Mouse (Mus musculus): ENCODE results near the gene Epn3. TPM values are rescaled to one million over a fixed set of nuclear protein-coding genes. Genes with fewer than 3 reads are reported as not detected.

Gene Epn3
- polyA plus RNA-seq, 1 experiment from 2014 or later = 0.68 TPM

- no peak for ATAC-seq (ENCODE audit: low read depth)
- H3K4me3 ChIP-seq (ENCODE audit: low read depth, low read length) = no peak overlapping the region
- H3K9ac ChIP-seq (replicated peaks; ENCODE audit: low read depth, low read length) = no peak overlapping the region
- H3K27me3 ChIP-seq (ENCODE audit: control insufficient read depth, insufficient read depth, low read length) = no peaks in the 10 kb centered on the region
- 69% methylated on average over 12 of the region's 12 CpGs for WGBS
- H3K36me3 ChIP-seq (ENCODE audit: control insufficient read depth, insufficient read depth, low read length) = no peaks in the 10 kb centered on the region; the same call in 1 of the 2 replicates
- H3K4me1 ChIP-seq (ENCODE audit: control insufficient read depth, insufficient read depth, low read length) = peaks cover 16% of the 10 kb centered on the region; the same call in 1 of the 2 replicates
- no peaks in the 10 kb centered on the region for H3K9me3 ChIP-seq (ENCODE audit: control insufficient read depth, low read length)
- H3K27ac ChIP-seq (ENCODE audit: low read depth, low read length) = no peak overlapping the region
- no peak overlapping the region for H3K4me2 ChIP-seq (ENCODE audit: low read depth, low read length)
Measured at GRCm38 (mm10) chr11:94451091-94451773, 48.5 kb downstream of the Epn3 start.

DNA sequence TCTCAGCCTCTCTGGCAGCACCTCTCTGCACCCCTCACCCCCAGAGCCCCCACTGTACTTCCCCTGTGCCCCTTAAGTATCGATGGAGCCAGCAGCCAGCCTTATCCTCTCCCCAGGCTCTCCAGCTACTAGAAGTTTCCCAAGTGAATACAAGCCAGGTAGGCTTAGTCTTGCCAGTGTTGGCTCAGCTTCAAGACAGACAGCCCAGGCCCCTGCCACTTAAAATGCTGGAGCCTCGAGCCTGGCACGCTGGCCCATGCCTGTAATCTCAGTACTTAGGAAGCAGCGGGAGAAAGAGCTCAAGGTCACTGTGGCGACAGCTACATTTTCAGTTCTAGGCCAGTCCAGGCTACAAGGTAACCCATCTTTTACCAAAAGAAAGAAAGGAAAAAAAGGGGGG, 49.9 kb downstream of the Epn3 start:
- Histone ChIP-seq H3K4me1 (ENCODE audit: control insufficient read depth, insufficient read depth, low read length) (peaks cover 15% of the 10 kb centered on the region), H3K36me3 (ENCODE audit: control insufficient read depth, insufficient read depth, low read length) (no peaks in the 10 kb centered on the region), H3K9me3 (ENCODE audit: control insufficient read depth, low read length) (no peaks in the 10 kb centered on the region), H3K9ac (replicated peaks; ENCODE audit: low read depth, low read length) (no peak overlapping the region), H3K4me3 (ENCODE audit: low read depth, low read length) (no peak overlapping the region), H3K4me2 (ENCODE audit: low read depth, low read length) (no peak overlapping the region), H3K27ac (ENCODE audit: low read depth, low read length) (0 out of 2 replicates have a peak overlapping the region, but pooled peaks have one; percentile 1), H3K27me3 (ENCODE audit: control insufficient read depth, insufficient read depth, low read length) (no peaks in the 10 kb centered on the region)
- WGBS = 55% methylated on average over 5 of the region's 5 CpGs
- no peak for ATAC-seq (ENCODE audit: low read depth)

DNA sequence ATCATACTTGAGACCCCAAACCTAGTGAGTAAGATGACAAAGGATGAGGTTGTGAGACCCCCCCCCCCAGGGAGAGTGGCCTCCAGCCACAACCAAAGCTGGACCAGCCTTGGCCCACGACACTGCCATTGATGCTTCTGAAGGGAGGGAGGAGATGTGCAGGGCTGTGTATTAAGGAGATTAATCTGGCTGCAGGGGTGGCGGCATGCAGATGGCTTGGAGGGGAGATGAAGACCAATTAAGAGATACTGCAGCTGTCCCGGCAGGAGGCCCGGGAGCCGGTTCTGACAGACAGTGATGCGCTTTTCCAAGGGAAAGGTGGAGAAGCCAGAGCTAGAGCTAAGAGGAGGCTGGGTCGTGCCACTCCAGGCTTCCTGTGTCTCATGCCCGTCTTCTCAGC, 50.5 kb downstream of the Epn3 start:
- Histone ChIP-seq H3K27me3 (ENCODE audit: control insufficient read depth, insufficient read depth, low read length) (no peaks in the 10 kb centered on the region), H3K4me2 (ENCODE audit: low read depth, low read length) (no peak overlapping the region), H3K9me3 (ENCODE audit: control insufficient read depth, low read length) (no peaks in the 10 kb centered on the region), H3K4me1 (ENCODE audit: control insufficient read depth, insufficient read depth, low read length) (peaks cover 15% of the 10 kb centered on the region), H3K27ac (ENCODE audit: low read depth, low read length) (0 out of 2 replicates have a peak overlapping the region, but pooled peaks have one; percentile 1), H3K36me3 (ENCODE audit: control insufficient read depth, insufficient read depth, low read length) (no peaks in the 10 kb centered on the region), H3K9ac (replicated peaks; ENCODE audit: low read depth, low read length) (no peak overlapping the region), H3K4me3 (ENCODE audit: low read depth, low read length) (no peak overlapping the region)
- ATAC-seq (ENCODE audit: low read depth) = no peak
- WGBS = 35% methylated on average over 8 of the region's 8 CpGs

GRCm38 (mm10) chr11:94447017-94447416, 52.8 kb downstream of the Epn3 start:
- no peaks in the 10 kb centered on the region for H3K27me3 ChIP-seq (ENCODE audit: control insufficient read depth, insufficient read depth, low read length)
- no peak for ATAC-seq (ENCODE audit: low read depth)
- no peak overlapping the region for H3K4me2 ChIP-seq (ENCODE audit: low read depth, low read length)
- H3K4me3 ChIP-seq (ENCODE audit: low read depth, low read length) = no peak overlapping the region
- H3K36me3 ChIP-seq (ENCODE audit: control insufficient read depth, insufficient read depth, low read length) = no peaks in the 10 kb centered on the region
- peaks cover 14% of the 10 kb centered on the region for H3K4me1 ChIP-seq (ENCODE audit: control insufficient read depth, insufficient read depth, low read length)
- no peak overlapping the region for H3K9ac ChIP-seq (replicated peaks; ENCODE audit: low read depth, low read length)
- no peak overlapping the region for H3K27ac ChIP-seq (ENCODE audit: low read depth, low read length)
- no peaks in the 10 kb centered on the region for H3K9me3 ChIP-seq (ENCODE audit: control insufficient read depth, low read length)
- WGBS = 18% methylated on average over 3 of the region's 3 CpGs

DNA sequence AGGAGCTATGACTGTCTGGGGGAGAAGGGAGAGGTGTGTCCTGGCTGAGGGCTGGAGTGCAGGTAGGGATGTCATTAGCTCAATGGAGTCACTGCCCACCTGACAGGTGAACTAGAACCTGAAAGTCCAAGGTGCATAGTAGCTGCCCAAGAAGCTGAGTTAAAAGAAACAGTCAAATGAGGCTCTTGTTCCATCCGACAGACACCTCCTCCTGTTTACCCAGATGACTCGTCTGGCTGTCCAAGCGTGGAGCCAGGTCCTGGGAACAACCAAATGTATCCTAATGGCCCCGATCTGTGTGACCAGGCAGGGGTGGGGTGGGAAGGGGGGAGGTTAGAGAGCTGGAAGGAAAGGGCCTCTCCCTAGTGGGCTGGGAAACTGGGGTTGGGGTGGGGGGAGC, 54.5 kb downstream of the Epn3 start:
- peaks cover 29% of the 10 kb centered on the region for H3K4me1 ChIP-seq (ENCODE audit: control insufficient read depth, insufficient read depth, low read length)
- ATAC-seq (ENCODE audit: low read depth) = no peak
- WGBS = 33% methylated on average over 4 of the region's 4 CpGs

GRCm38 (mm10) chr11:94444829-94445228, 54.9 kb downstream of the Epn3 start:
- Histone ChIP-seq H3K27ac (ENCODE audit: low read depth, low read length) (no peak overlapping the region), H3K36me3 (ENCODE audit: control insufficient read depth, insufficient read depth, low read length) (no peaks in the 10 kb centered on the region), H3K27me3 (ENCODE audit: control insufficient read depth, insufficient read depth, low read length) (no peaks in the 10 kb centered on the region)

More for the DNA sequence above, 54.5 kb downstream of the Epn3 start:
- H3K4me2 ChIP-seq (ENCODE audit: low read depth, low read length) = no peak overlapping the region
- H3K27me3 ChIP-seq (ENCODE audit: control insufficient read depth, insufficient read depth, low read length) = no peaks in the 10 kb centered on the region
- no peak overlapping the region for H3K27ac ChIP-seq (ENCODE audit: low read depth, low read length)
- H3K9ac ChIP-seq (replicated peaks; ENCODE audit: low read depth, low read length) = no peak overlapping the region
- H3K4me3 ChIP-seq (ENCODE audit: low read depth, low read length) = no peak overlapping the region
- H3K9me3 ChIP-seq (ENCODE audit: control insufficient read depth, low read length) = no peaks in the 10 kb centered on the region
- no peaks in the 10 kb centered on the region for H3K36me3 ChIP-seq (ENCODE audit: control insufficient read depth, insufficient read depth, low read length)

GRCm38 (mm10) chr11:94441752-94442151, 58.0 kb downstream of the Epn3 start:
- no peak overlapping the region for H3K4me3 ChIP-seq (ENCODE audit: low read depth, low read length)
- H3K27me3 ChIP-seq (ENCODE audit: control insufficient read depth, insufficient read depth, low read length) = no peaks in the 10 kb centered on the region
- H3K4me2 ChIP-seq (ENCODE audit: low read depth, low read length) = no peak overlapping the region
- no peaks in the 10 kb centered on the region; the same call in 1 of the 2 replicates for H3K36me3 ChIP-seq (ENCODE audit: control insufficient read depth, insufficient read depth, low read length)
- H3K9ac ChIP-seq (replicated peaks; ENCODE audit: low read depth, low read length) = no peak overlapping the region
- H3K4me1 ChIP-seq (ENCODE audit: control insufficient read depth, insufficient read depth, low read length) = peaks cover 26% of the 10 kb centered on the region
- no peak for ATAC-seq (ENCODE audit: low read depth)
- no peak overlapping the region for H3K27ac ChIP-seq (ENCODE audit: low read depth, low read length)
- WGBS = 68% methylated on average over 9 of the region's 9 CpGs
- no peaks in the 10 kb centered on the region for H3K9me3 ChIP-seq (ENCODE audit: control insufficient read depth, low read length)

More at GRCm38 (mm10) chr11:94444829-94445228, 54.9 kb downstream of the Epn3 start:
- H3K9me3 ChIP-seq (ENCODE audit: control insufficient read depth, low read length) = no peaks in the 10 kb centered on the region
- peaks cover 28% of the 10 kb centered on the region for H3K4me1 ChIP-seq (ENCODE audit: control insufficient read depth, insufficient read depth, low read length)
- H3K4me3 ChIP-seq (ENCODE audit: low read depth, low read length) = no peak overlapping the region
- 42% methylated on average over 5 of the region's 5 CpGs for WGBS
- 0 out of 2 replicates have a peak overlapping the region, but pooled peaks have one; percentile 1 for H3K9ac ChIP-seq (replicated peaks; ENCODE audit: low read depth, low read length)
- no peak for ATAC-seq (ENCODE audit: low read depth)
- no peak overlapping the region for H3K4me2 ChIP-seq (ENCODE audit: low read depth, low read length)

- Histone ChIP-seq H3K4me1 (ENCODE audit: control insufficient read depth, insufficient read depth, low read length) (peaks cover 26% of the 10 kb centered on the region), H3K27ac (ENCODE audit: low read depth, low read length) (0 out of 2 replicates have a peak overlapping the region, but pooled peaks have one; percentile 28), H3K4me3 (ENCODE audit: low read depth, low read length) (no peak overlapping the region), H3K36me3 (ENCODE audit: control insufficient read depth, insufficient read depth, low read length) (no peaks in the 10 kb centered on the region; the same call in 1 of the 2 replicates), H3K9me3 (ENCODE audit: control insufficient read depth, low read length) (no peaks in the 10 kb centered on the region), H3K27me3 (ENCODE audit: control insufficient read depth, insufficient read depth, low read length) (no peaks in the 10 kb centered on the region), H3K9ac (replicated peaks; ENCODE audit: low read depth, low read length) (no peak overlapping the region), H3K4me2 (ENCODE audit: low read depth, low read length) (no peak overlapping the region)
- ATAC-seq (ENCODE audit: low read depth) = peak; percentile 29; the same call in 1 of the 2 replicates
- WGBS = 36% methylated on average over 7 of the region's 7 CpGs
Measured at GRCm38 (mm10) chr11:94441122-94441521, 58.7 kb downstream of the Epn3 start.

DNA sequence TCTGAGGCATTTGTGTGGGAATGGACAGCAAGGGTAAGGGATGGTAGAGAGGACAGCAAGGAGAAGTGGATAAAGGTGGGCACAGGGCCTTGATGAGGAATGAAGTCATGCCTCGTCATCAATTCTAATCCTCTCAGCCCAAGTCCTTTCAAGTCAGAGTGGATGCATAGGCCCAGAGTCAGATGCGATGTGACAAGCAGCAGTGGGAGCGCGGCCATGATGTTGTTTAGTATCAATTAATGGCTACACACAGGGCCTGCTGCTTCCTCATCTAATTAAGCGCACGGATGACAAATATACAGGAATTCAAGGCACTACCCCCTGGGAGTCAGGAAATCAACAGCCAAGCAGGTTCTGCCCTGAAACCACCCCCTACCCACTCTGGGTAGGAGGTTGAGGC, 59.4 kb downstream of the Epn3 start:
- H3K36me3 ChIP-seq (ENCODE audit: control insufficient read depth, insufficient read depth, low read length) = no peaks in the 10 kb centered on the region; the same call in 1 of the 2 replicates
- H3K9ac ChIP-seq (replicated peaks; ENCODE audit: low read depth, low read length) = no peak overlapping the region
- H3K4me3 ChIP-seq (ENCODE audit: low read depth, low read length) = no peak overlapping the region
- no peaks in the 10 kb centered on the region for H3K27me3 ChIP-seq (ENCODE audit: control insufficient read depth, insufficient read depth, low read length)
- H3K9me3 ChIP-seq (ENCODE audit: control insufficient read depth, low read length) = no peaks in the 10 kb centered on the region
- WGBS = 46% methylated on average over 6 of the region's 6 CpGs
- H3K27ac ChIP-seq (ENCODE audit: low read depth, low read length) = no peak overlapping the region
- ATAC-seq (ENCODE audit: low read depth) = no peak
- peaks cover 24% of the 10 kb centered on the region for H3K4me1 ChIP-seq (ENCODE audit: control insufficient read depth, insufficient read depth, low read length)
- no peak overlapping the region for H3K4me2 ChIP-seq (ENCODE audit: low read depth, low read length)

All from neural tube, embryonic 14.5 days (tissue).